Mouse (Mus musculus): ENCODE results near the gene Ppp1r18.
A peak's percentile ranks its signal among the peaks of the same experiment; 100 is the strongest.

Ppp1r18 gene

DNA sequence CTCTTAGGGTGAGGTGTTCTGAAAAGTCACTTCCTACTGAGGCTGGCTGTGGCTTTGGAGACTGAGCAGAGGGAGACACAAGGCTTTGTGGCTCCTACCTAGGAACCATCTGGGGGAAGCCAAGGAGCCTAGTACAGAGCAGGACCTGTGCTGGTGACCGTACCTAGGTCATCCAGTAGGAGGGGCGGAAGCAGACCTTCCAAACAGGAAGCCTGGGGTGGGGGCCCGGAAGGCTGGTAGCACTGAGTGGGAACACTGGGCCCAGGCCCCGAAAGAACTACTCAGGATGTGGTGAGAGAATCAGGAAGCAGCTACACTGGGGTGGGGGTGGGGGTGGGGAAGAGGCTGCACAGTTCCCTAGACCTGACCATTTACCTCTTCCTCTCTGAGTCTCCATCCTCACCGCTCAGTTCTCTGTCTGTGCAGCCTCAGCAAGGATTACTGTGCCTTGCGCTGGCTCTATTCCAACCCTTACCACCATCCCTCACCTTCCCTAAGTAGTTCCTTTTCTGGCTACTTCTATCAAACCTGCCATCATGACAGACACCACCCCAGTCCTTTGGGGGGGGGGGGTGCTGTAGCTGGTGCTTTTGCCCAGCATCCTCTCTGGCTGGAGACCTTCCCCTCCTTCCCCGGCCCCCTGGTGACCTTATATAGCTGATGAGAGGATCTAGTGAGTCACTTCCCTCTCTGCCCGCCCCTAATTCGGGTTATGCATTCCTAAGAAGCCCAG lies 4.9 kb downstream of the Ppp1r18 start:
- peak in 1 of 2 experiments; percentile 40 for DNase-seq

DNA sequence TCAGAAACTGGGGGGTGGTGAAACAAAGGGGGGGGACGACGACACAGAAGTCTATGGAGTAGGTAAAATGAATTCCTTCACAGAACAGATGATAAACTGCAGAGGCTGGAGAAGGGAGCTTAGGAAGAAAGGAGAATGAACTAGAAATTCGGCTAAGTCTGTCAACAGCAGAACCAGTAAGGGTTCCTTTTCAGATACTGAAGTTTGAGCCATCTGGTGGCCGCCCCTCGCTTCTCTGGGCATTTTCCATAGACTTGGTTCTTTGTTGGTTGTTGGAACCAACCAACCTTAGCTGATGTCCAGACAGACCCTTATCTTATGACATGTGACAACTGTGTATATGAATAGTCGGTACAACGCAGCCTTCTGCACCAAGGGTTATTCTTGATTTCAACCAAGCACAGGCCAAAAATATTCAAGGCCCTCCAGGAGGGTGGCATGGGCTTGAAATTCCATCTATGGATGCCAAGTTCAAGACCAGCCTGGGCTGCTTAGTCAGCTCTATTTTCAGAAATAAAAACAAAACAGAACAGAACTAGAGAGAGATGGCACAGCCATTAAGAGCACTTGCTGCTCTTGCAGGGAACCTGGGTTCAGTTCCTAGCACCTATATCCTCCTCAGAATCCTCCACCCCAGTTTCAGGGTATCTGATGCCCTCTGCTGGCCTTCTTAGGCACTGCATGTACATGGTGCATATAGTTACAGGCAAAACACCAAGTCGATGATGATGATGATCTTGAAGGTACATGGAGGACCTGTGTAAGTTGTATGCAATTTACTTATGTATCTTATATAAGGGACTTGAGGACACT lies 5.7 kb downstream of the Ppp1r18 start:
- peak in 1 of 2 experiments; percentile 77 for DNase-seq

DNA sequence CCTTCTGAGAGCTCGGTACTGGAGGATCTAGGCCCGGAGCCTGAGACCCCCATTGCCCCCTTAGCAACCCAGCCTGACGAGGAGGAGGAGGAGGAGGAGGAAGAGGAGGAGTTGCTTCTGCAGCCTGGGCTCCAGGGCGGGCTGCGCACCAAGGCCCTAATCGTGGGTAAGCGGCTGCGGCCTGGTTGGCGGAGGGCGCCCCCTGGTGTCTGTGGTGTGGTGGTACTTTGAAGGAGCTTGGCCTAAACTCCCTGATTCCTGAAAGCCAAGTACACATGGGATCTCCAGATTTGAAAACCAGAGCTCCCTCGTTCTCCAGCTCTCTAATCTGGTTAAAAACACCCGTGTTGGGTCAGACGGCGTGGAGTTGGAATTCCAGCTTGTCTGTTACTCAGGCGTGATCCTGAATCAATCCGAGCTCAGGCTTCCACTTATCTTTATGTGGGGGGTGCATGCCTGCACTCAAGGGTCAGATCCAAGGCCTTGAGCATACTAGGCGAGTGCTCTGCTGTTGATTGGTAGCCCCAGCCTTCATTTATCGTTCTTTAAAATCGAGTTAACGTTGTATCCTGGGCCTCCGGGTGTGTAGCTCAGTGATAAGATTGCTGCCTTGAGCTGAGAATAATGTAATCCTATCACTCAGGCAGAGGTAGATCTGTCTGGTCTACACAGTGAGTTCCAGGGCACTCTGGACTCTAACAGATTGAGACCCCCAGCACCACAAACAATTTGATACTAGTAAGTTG lies 8.6 kb downstream of the Ppp1r18 start:
- peak; percentile 94 to 96 for DNase-seq

DNA sequence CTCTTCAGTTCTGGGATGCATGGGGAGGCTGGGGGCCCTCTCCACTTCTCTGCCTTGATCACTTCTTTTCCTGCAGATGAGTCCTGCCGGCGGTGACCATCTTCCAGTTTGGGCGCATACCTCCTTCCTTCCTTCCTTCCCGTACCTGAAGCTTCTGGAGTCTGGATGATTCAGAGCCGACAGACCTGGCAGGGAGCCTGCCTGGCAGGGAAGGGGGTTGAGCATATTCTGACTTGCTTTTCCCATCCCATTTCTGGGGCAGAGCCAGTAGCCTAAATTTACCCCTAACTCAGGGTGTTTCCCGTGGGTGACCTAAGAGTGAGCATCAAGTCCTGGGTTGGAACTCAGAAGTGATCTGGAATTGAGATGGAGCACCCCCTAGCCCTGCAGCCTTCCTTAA lies 9.3 kb downstream of the Ppp1r18 start:
- peak; percentile 32 to 44 for DNase-seq

DNA sequence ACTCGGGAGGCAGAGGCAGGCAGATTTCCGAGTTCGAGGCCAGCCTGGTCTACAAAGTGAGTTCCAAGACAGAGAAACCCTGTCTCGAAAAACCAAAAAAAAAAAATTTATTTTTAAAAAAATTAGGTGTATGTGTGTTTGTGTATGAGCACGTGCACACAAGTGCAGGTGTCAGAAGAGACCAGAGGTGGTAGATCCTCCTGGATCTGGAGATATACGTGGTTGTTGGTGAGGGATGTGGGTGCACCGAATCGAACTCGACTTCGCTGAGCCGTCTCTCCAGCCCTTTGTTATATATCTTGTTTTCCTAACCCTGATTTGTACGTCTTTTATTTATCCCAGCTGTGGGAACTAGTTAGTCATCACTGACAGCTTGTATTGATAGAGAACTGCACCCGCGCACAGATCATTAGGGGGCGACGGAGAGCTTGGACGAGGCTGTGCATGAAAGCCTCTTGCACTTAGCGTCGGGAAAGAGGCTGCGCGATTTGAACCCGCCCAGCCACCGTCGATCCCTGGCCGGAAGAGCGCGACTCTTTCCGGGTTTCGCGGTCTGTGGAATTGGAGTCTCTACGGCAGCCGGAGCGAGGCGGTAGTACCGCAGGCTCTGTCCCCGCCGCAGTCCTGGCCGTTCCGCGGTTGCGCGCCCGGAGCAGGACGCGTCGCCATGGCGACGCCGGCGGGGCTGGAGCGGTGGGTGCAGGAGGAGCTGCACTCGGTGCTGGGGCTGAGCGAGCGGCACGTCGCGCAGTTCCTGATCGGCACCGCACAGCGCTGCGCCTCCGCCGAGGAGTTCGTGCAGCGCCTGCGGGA lies 14.1 kb downstream of the Ppp1r18 start, which contains the start of gene Dhx16:
Gene Dhx16 (plus strand): TSS at position 575 of the 813 bp plus-strand sequence.
- peak; percentile 97 to 99 for DNase-seq

DNA sequence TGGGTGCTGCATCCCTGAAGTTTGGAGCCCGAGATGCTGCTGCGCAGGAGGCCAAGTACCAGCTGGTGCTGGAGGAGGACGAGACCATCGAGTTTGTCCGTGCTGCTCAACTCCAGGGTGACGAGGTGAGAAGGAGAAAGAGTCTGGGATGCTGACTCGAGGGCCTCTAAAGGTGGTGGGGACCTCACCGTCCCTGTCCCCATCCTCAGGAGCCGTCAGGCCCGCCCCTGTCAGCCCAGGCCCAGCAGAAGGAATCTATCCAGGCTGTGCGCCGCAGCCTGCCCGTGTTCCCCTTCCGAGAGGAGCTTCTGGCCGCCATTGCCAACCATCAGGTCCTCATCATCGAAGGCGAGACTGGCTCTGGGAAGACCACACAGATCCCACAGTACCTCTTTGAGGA lies 17.5 kb downstream of the Ppp1r18 start:
- DNase-seq = no peak

DNA sequence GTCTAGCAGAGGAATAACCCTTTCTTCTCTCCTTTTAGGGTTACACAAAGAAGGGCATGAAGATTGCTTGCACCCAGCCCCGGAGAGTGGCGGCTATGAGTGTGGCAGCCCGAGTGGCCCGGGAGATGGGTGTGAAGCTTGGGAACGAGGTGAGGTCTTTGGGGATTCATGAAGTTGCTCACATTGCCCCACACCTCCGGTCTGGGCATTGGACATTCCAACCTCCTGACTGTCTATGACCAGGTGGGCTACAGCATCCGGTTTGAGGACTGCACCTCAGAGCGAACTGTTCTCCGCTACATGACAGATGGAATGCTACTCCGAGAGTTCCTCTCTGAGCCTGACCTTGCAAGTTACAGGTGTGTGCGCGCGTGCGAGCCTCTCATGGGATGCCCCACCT lies 18.4 kb downstream of the Ppp1r18 start:
- DNase-seq = no peak

DNA sequence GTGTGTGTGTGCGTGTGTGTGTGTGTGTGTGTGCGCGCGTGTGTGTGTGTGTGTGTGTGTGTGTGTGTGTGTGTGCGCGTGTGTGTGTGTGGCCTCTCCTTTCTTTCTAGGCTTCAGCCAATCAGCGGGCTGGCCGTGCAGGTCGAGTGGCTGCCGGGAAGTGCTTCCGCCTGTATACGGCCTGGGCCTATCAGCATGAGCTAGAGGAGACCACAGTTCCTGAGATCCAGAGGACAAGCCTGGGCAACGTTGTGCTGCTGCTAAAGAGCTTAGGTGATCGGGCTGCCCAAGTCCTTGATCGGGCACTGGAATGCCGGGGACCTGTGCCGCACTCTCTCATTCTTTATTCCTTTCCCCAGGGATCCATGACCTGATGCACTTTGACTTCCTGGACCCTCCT lies 22.3 kb downstream of the Ppp1r18 start:
- no peak for DNase-seq

DNA sequence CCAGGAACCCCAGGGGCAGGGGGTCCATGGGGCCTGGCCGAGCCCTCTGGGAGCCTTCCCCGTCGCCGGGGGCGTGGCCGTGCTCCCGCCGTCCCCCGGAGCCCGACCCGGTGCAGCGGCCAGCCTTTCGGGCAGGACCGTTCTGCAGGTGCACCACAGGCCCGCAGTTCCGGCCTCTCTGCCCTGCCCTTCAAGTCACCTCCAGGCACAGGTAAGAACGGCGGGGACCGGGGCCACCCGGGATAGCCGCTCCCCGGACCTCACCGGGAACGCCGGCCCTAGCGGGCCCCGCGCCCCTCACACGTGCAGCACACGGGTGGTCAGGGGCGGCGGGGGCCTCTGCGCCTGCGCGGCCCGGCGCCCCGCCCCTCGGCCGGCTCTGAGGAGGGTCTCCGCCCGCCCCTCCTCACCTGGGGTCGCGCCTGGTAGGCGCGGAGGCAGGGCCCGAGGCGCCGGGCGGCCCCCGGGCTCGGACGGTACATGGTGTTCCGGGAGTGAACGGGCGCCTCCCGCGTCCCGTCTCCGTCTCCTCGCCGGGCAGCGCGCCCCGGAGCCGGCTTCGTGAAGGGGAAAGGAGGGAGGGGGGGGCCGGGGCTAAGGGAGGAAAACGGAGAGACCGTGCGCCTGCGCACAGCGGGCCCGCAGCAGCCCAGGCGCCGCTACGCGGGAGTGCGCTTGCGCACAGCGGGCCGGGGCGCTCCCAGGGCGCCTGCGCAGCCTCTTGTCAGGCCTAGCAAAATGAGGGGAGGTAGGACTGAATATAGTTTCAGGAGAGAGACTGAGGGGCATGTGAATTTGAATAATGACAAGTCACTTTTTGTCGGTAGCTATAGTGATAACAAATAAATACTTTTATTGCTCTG lies 31.6 kb downstream of the Ppp1r18 start, which contains the start of gene 2310061I04Rik:
Gene 2310061I04Rik (minus strand): TSS at position 651 of the 863 bp plus-strand sequence.
- DNase-seq = peak; percentile 93 to 97

DNA sequence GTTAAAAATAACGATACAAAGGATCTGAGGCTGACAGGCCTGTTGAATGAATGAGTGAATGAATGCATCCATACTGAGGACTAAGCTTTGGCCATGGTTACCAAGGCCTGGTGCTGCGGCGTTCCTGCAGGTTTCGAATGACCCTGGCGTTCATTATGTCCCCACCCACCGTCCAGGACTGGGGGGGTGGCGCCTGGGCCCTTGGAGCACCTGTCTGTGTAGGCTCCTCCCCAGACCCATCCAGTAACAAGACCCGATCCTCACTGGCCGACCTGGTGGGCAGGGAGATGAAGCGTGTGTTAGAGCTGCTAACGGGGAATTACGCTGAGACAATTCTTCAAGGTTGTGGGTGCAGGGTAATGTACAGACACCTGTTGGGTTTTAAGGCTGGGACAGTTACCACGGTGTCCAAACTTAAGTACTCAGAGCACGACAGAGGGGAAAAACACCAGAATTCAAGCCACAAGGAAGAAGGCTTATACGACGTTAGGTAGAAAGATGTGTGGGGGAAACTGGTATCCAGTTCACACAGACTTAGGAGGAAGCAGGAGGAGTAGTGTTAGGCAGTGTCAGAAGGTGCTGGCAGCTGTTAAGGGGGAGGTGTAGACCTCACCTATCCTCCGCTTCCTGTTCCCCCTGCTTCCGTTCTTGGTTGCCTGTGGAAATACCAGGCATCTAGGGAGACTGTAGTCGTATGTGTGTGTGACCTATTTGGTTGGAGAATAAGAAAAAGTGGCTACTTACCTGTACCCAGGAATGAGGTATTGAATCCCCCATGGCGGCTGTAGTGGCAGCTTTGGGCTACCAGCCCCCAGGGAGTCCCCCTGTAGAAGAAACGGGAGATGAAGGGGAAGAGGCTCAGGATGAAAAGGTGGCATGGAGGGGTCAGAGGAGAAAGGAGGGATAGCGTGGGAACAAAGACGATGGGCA lies 32.5 kb downstream of the Ppp1r18 start:
- DNase-seq = peak; percentile 55 to 68

DNA sequence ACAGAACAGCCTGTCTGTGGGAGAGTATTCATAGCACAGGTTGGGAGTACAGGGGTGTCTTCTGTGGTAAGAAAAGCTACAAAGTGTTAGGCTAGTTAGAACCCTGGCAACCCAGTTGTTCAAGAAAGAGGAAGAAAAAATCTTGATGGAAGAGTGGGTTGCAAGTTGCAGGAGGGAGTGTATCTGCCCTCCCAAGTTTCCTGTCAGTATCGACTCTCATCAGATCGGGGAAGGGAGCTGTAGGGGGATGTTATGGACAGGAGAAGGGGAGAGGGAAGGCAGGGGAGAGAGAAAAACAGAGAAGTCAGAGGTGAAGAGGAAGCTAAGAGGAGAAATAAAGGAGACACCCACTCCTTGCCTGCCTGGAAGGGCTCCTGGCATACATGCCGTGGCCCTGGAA lies 35.2 kb downstream of the Ppp1r18 start:
- DNase-seq = no peak

DNA sequence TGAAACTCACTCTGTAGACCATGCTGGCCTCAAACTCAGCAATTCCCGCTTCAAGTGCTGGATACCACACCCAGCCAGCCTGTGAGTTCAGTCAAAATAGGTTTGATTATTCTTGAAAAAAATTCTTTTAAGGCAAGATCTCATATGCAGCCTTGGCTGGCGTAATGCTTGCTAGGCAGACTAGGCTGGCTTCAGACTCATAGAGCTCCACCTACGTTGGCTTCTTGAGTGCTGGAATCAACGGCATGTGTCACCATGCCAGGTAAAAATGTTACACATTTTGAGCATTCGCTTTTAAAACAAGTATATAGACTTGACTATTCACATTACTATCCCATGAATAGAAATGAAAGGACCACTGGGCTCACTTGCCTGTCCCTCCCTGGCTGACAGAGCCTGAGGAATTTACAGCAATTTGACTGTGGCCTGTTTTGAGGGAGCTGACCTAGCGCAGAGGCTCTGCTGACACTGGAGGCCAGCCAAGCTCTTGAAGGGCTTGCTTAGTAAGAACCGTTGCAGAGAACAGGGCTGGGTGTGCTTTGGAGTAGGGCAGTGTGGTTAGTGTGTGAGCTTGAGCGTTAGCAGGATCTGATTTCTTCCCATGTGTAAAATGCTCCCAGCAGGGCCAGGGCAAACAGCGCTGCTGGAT lies 38.1 kb downstream of the Ppp1r18 start:
- DNase-seq = no peak

DNA sequence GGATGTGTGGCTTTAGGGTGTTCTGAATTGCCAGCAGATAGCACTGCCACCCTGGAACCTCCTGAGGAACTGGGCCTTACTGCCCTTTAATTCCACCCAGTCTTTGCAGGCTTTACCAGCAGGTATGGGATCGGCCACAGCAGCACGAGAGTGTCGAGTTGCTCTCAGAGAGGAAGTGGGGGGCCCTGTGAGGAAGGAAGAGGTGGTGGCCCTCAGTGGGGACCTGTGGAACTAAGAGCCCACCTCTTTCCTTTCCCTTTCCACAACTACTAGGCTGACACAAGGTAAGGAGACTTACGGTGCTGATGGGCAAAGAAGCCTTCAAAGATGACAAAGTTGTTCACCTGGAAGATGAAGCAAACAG lies 38.6 kb downstream of the Ppp1r18 start:
- DNase-seq = no peak

DNA sequence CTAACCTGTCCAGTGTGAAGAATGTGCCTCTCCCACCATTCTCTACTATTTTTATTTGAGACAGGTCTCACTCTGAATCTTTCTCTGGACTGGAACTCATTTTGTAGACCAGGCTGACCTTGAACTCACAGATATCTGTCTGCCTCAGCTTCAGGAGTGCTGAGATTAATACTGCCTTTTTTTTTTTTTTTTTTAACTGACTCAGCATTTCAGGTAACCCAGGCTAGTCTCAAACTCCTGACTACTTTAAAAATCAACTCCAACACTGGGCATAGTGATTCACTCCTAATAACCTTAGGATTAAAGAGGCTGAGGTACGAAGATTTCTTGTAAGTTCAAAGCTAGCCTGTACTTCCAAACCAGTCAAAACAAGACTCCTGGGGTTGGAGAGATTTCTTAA lies 40.2 kb downstream of the Ppp1r18 start:
- no peak for DNase-seq

DNA sequence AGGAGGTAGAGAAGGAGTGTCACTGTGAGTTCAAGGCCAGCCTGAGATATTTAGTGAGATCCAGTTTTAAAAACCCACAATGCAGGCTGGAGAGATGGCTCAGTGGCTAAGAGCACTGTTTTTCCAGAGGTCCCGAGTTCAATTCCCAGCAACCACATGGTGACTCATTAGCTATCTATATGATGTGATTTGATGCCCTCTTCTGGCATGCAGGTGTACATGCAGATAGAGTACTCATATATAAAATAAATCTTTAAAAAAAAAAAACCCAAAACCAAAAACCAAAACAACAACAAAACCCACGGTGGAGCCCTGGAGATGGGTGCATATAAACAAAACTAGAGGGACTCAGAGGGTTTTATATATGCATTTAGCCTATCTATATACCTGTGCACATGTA lies 42.2 kb downstream of the Ppp1r18 start:
- no peak for DNase-seq

DNA sequence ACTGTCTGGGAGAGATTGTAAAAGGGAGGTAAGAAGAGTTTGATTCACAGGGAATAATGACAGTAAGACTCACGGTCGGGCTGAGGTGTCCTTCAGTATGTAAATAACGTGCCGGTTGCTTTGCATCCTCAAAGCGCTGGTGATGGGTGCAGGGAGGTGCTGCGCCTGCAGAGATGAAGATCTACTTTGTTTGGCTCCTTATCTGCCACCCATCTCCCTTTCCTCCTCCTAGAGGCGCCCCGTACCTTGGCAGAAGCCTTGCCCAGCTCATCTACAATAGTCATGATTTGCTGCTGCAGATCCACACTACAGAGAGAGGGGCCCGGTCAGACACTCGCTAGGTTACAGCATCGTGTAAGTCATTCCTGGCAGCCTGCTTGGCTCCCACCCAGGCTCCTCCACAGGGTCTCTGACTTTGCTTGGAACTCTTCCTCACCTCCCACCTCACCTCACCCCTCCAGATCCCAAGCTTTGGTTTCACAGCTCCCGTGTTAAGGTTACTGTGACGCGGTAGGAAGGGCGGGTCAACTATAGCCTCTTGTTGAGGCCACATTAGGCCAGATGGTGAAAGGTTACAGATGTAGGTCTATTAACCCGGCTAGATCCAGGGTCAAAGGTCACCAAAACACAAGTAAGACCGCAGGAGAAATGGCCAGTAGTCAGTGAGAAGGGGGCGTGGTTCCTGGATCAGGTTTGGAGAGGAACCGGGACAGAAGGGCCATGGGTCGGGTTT lies 44.0 kb downstream of the Ppp1r18 start:
- peak; percentile 45 to 67 for DNase-seq

DNA sequence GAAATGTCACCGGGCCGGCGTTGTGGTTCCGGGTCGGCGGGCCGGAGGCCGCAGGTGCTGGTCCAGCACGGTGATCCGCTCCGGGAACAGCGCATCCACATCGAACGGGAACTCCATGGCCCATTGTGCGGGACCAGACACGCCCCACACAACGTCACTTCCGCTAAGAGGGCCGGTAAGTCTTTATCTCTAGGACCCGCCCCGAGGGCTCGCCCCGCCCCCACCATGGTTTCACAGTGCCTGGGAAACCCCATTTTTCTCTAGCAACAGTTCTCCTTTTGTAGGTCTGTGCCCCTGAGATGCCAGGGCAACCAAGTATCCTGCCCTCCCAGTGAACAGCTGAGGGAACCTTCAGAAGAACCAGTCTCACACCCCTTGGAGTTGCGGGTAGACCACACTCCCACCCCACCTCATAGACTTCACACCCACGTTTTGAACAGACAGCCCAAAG lies 44.6 kb downstream of the Ppp1r18 start, which contains the start of gene Atat1:
Gene Atat1 (minus strand): TSS at position 157 of the 451 bp plus-strand sequence.
- peak; percentile 94 to 96 for DNase-seq

DNA sequence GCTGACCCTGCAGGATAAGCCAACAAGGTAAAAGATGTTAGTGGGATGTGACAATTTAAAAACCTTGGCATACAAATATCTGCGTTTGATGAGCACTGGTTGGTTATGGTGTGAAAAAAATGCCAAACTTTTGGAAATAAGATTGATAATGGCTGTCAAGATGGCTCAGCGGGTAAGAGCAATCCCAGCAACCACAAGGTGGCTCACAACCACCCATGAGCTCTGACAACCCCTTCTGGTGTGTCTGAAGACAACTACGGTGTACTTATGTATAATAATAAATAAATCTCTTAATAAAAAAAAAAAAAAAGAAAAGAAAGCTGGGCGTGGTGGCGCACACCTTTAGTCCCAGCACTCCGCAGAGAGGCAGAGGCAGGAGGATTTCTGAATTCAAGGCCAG lies 49.6 kb downstream of the Ppp1r18 start:
- no peak for DNase-seq
